Mouse (Mus musculus) liver, embryonic 12.5 days (tissue): ENCODE data around the gene Naa35. TPM values are rescaled to one million over a fixed set of nuclear protein-coding genes. Genes with fewer than 3 reads are reported as not detected.

Experiments used
- ATAC-seq: fragments of 200-750 bp; cut with Nextera tagmentation; 2 replicates; pipeline ENCODE4 v1.8.0; 2017; ENCODE audit warnings: moderate number of reproducible peaks, mild to moderate bottlenecking, moderate library complexity
- H3K27ac ChIP-seq: fragments of 300-500 bp; sonication (generic); 2 replicates; pipeline ENCODE4 v1.5.1; 2016; ENCODE audit warnings: mild to moderate bottlenecking
- H3K27me3 ChIP-seq: fragments of 300-500 bp; sonication (generic); replicated peaks from 2 replicates; pipeline ENCODE4 v1.6.1; 2016; ENCODE audit warnings: mild to moderate bottlenecking, moderate library complexity
- H3K36me3 ChIP-seq: fragments of 300-500 bp; sonication (generic); 2 replicates; pipeline ENCODE4 v1.6.1; 2016; ENCODE audit warnings: mild to moderate bottlenecking, moderate library complexity
- H3K4me1 ChIP-seq: fragments of 300-500 bp; sonication (generic); 2 replicates; pipeline ENCODE4 v1.6.1; 2016
- H3K4me2 ChIP-seq: fragments of 300-500 bp; sonication (generic); 2 replicates; pipeline ENCODE4 v1.6.1; 2016; ENCODE audit warnings: mild to moderate bottlenecking, moderate library complexity
- H3K4me3 ChIP-seq: fragments of 300-500 bp; sonication (generic); 2 replicates; pipeline ENCODE4 v1.5.1; 2016; ENCODE audit warnings: mild to moderate bottlenecking, moderate library complexity
- H3K9ac ChIP-seq: fragments of 300-500 bp; sonication (generic); 2 replicates; pipeline ENCODE4 v1.6.1; 2016; ENCODE audit warnings: mild to moderate bottlenecking, moderate library complexity
- H3K9me3 ChIP-seq: fragments of 300-500 bp; sonication (generic); replicated peaks from 2 replicates; pipeline ENCODE4 v1.6.1; 2016; ENCODE audit warnings: mild to moderate bottlenecking, moderate library complexity
- WGBS: fragments of 180-500 bp; shearing (Covaris S2); methylation state at CpG from one replicate; pipeline ENCODE4 v1.1.7; 2016; ENCODE audit not compliant: insufficient replicate concordance; 5-methylcytosine and 5-hydroxymethylcytosine counted together
- polyA plus RNA-seq: library from polyadenylated mRNA; unstranded; fragments of >200 nt; fragmentation: Nextera tagmentation; extraction: Ambion mirVana; gene quantifications from 2 replicates; pipeline ENCODE4 v1.2.1, GENCODE M21; 2016

Naa35 gene
- polyA plus RNA-seq, 1 experiment from 2014 or later, result 35.5 TPM

DNA sequence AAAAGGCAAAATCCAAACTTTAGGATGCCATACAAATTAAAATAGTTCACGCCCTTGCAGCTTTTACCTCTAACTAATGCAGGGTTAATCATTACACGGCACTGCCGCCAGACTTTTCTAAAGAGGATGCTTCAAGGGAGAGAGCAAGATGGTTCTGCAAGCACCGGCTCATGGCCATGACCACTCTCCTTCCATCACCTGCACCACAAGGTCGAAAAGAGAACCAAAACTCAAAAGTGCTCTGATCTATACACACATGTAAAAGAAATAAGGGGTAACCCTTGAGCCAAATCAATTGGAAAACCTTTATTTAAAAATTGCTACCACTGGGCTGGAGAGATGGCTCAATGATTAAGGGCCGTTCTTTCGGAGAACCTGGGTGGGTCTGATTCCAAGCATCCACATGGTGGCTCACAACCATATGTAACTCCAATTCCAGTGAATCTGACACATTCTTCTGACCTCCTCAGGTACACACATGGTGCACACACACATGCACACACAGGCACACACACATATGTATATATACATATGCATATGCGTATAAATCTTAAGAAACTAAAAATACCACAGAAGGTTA lies 29.4 kb upstream of the Naa35 start:
- H3K4me1 ChIP-seq, result peaks cover 46% of the 10 kb centered on the region
- ATAC-seq, result no peak
- H3K4me2 ChIP-seq, result peak overlapping the region; percentile 98
- no peaks in the 10 kb centered on the region for H3K36me3 ChIP-seq
- WGBS, result 77% methylated on average over 8 of the region's 8 CpGs
- no peaks in the 10 kb centered on the region for H3K9me3 ChIP-seq
- H3K27me3 ChIP-seq, result no peaks in the 10 kb centered on the region
- H3K4me3 ChIP-seq, result peak overlapping the region; percentile 77
- no peak overlapping the region for H3K9ac ChIP-seq
- H3K27ac ChIP-seq, result no peak overlapping the region

DNA sequence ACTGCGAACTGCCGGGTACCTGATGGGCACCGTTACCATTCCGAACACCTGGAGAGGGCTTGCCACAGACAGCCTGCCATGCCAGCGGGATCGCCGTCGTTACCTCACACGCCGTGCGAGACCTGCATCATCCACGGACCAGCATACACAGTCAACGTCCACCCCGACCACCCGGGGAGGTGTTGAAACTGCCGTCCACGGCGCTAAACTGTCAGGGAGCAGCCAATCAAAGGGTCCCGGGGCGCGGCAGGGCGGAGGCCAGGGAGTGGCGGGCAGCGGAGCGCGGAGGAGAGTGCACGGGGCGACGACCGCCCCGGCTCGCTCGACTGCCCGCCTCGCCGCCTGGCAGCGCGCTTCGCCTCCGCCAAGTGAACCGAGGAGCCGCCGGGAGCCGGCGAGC lies 28.4 kb upstream of the Naa35 start:
- Histone ChIP-seq H3K4me3 (peak overlapping the region; percentile 77), H3K36me3 (no peaks in the 10 kb centered on the region), H3K9me3 (no peaks in the 10 kb centered on the region), H3K27me3 (no peaks in the 10 kb centered on the region), H3K9ac (peak overlapping the region; percentile 85), H3K4me1 (peaks cover 36% of the 10 kb centered on the region), H3K4me2 (peak overlapping the region; percentile 98), H3K27ac (peak overlapping the region; percentile 91)
- peak; percentile 87 for ATAC-seq
- under 1% methylated on average over 45 of the region's 45 CpGs for WGBS

DNA sequence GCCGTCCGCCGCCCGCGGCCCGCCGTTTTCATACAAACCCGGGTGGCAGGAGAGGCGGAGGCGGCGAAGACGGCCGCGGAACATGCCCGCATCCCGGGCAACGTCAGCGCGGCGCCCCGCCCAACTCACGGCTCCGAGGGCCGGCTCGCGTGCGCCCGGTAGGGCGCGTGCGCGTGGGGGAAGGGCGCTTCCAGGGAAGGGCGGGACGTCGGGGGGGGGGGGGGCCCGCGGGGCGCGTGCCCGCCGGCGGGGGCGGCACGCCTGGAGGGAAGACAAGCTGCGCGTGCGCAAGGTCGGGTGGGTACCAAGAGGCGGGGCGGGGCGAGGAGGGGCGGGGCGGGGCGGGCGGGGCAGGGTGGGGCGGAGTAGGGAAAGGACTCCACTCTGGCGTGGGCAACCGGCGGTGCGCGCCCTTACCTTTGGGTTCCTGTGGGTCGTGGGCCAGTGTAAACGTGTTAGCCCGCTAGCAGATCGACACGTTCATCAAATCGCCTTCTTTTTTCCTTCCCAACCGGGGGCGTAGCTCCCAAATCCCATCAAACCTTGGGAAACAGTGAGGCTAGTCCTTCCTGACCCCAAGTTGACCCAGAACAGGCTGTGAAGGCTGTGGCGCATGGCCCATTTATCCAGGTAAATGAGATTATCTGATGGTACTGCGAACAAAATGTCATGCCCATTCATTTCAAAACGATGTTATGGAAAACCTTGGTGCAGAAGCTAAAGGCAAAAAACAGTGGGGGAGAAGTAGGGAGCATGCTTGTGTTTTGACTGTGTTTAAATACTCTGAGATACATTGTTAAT lies 27.7 kb upstream of the Naa35 start:
- H3K27me3 ChIP-seq, result peaks cover 6% of the 10 kb centered on the region
- ATAC-seq, result peak; percentile 88
- H3K9ac ChIP-seq, result peak overlapping the region; percentile 85
- no peaks in the 10 kb centered on the region for H3K36me3 ChIP-seq
- no peaks in the 10 kb centered on the region for H3K9me3 ChIP-seq
- peaks cover 34% of the 10 kb centered on the region for H3K4me1 ChIP-seq
- peak overlapping the region; percentile 77 for H3K4me3 ChIP-seq
- WGBS, result under 1% methylated on average over 46 of the region's 73 CpGs
- H3K27ac ChIP-seq, result peak overlapping the region; percentile 91
- H3K4me2 ChIP-seq, result peak overlapping the region; percentile 98

DNA sequence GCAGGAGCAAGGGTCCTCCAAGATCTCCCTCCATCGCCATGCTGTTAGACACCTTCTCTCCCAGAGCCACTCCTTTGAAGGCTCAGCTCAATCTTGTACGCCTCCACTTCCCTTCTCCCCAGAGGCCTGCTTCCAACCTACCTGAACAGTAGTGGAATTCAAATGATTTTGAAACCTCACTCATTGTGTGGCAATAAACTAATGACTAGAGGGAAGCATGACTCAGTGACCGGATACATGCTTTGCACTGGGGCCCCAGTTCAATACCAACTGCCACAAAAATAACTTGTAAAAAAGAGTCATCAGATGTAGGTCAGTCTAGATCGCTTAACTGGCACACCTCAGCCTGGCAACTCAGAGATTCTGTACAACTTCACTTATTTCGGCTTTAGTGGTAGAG lies 26.3 kb upstream of the Naa35 start:
- Histone ChIP-seq H3K4me1 (peaks cover 33% of the 10 kb centered on the region), H3K4me2 (no peak overlapping the region), H3K27ac (no peak overlapping the region), H3K9me3 (no peaks in the 10 kb centered on the region), H3K9ac (no peak overlapping the region), H3K27me3 (peaks cover 14% of the 10 kb centered on the region), H3K36me3 (no peaks in the 10 kb centered on the region), H3K4me3 (no peak overlapping the region)
- no peak for ATAC-seq
- 79% methylated on average over 5 of the region's 5 CpGs for WGBS

DNA sequence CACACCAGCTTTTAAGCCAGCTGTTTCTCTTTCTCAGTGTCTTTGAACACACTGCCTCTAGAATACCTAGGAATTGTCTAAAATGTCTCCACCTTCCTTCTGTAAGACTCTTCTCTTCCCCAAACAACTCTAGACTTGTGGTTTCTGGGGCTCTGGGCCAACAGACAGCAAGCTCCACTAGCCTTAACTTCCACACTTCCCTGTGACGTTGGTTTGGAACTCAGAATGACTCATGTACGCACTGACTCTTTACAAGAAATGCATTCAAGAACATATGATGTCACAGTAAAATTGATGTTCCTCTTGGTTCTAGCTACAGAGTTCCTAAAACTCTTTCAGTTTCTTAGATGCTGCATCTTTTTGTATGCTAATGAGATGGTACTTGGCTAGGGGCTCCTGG lies 22.6 kb upstream of the Naa35 start:
- 51% methylated on average over 2 of the region's 2 CpGs for WGBS
- no peak overlapping the region for H3K4me2 ChIP-seq
- H3K9ac ChIP-seq, result no peak overlapping the region
- no peaks in the 10 kb centered on the region for H3K9me3 ChIP-seq
- no peak overlapping the region for H3K4me3 ChIP-seq
- no peak for ATAC-seq
- peaks cover 43% of the 10 kb centered on the region for H3K27me3 ChIP-seq
- peaks cover 13% of the 10 kb centered on the region for H3K4me1 ChIP-seq
- no peak overlapping the region for H3K27ac ChIP-seq
- no peaks in the 10 kb centered on the region for H3K36me3 ChIP-seq

DNA sequence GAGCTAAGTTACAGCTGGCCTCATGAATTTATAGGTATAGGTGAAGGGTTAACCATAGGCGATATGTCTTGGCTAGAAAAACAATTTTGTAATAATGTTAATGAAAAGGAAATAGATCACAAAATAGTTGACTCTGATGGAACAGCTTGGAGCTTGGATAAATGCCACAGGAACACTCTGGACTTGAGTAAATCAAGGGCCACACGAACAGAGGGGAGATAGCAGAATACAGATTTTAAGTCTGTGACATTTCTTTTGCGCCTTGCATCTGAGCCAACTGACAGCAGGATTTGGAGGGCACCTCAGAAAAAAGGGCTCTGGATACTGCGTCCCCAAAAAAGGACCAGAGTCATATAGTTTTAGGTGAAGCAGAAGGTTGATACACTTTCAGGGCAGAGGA lies 20.6 kb upstream of the Naa35 start:
- Histone ChIP-seq H3K4me3 (no peak overlapping the region), H3K9me3 (no peaks in the 10 kb centered on the region), H3K9ac (no peak overlapping the region), H3K4me2 (no peak overlapping the region), H3K4me1 (peaks cover 7% of the 10 kb centered on the region; the same call in 1 of the 2 replicates), H3K27me3 (peaks cover 51% of the 10 kb centered on the region), H3K36me3 (no peaks in the 10 kb centered on the region), H3K27ac (no peak overlapping the region)
- no peak for ATAC-seq
- 74% methylated on average over 4 of the region's 4 CpGs for WGBS

DNA sequence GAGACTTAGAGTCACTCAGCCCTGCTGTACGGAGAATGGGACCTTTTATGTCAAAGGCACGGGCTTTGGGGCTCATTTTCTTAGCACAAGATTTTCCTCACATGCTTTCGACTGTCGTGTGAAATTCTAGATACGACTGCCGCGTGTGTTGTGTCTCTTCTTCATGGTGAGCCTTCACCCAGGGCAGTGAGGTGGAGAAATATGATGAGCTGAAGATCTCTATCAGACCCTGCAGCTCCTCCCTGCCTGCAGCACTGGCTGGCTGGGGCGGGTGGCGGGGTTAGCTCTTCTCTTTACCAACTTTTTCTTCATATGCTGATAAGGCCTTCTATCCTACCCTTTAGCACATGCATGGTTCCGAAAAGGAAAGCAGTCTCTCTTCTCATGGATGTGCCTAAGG lies 20.1 kb upstream of the Naa35 start:
- Histone ChIP-seq H3K27ac (no peak overlapping the region), H3K4me2 (no peak overlapping the region), H3K36me3 (no peaks in the 10 kb centered on the region), H3K4me1 (peaks cover 7% of the 10 kb centered on the region; the same call in 1 of the 2 replicates), H3K9ac (no peak overlapping the region), H3K4me3 (no peak overlapping the region), H3K9me3 (no peaks in the 10 kb centered on the region), H3K27me3 (peaks cover 51% of the 10 kb centered on the region)
- no peak for ATAC-seq
- WGBS, result 62% methylated on average over 10 of the region's 10 CpGs

DNA sequence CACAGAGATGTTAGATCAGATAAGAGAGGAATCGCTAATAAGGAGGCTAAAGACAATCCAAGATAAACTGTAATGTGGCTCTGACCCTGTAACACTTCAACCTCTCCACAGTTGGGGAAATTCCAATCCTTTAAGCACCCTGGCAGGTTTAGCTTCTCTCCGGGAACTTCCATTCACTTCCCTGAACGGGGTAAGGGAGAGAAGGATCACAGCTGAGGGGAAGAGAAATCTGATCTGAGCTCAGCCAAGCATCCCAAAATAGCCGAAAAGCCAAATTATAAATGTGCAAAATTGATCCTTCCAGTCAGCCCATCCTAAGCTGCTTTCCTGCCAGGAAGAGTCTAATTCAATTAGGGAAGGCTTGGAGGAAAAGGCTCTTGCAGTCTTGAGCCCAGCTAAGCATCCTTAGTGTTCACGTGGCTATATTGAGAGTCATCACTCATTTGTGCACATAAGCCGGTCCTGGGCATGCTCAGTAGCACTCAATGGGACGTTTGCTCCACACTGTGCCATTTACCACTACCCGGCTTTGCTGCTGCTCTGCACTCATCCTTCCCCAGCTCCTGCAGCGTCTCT lies 19.0 kb upstream of the Naa35 start:
- no peak overlapping the region for H3K4me3 ChIP-seq
- H3K27ac ChIP-seq, result no peak overlapping the region
- WGBS, result 58% methylated on average over 9 of the region's 9 CpGs
- H3K27me3 ChIP-seq, result peaks cover 51% of the 10 kb centered on the region
- peaks cover 7% of the 10 kb centered on the region; the same call in 1 of the 2 replicates for H3K4me1 ChIP-seq
- no peak overlapping the region for H3K9ac ChIP-seq
- no peaks in the 10 kb centered on the region for H3K36me3 ChIP-seq
- no peaks in the 10 kb centered on the region for H3K9me3 ChIP-seq
- no peak overlapping the region for H3K4me2 ChIP-seq
- ATAC-seq, result no peak

DNA sequence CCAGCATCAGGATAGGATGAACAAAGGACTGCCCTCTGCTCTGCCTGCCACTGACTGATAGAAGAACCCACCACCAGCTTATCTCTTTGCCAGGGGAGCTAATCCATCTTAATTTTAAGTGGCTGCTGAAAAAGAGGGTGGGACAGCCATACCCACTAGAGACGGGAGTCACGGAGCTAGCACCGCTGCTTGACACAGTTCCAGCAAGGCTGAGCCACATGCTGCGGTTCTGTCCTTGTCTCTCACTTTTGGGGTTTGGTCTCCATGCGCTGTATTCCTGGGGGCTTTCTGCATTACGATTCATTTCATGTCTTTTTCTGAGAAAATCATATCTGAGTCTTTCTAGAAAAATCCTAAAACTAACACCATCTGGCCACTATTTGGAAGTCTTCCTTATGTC lies 14.0 kb upstream of the Naa35 start:
- no peak for ATAC-seq
- H3K36me3 ChIP-seq, result no peaks in the 10 kb centered on the region
- 73% methylated on average over 6 of the region's 6 CpGs for WGBS
- no peaks in the 10 kb centered on the region for H3K4me1 ChIP-seq
- H3K27ac ChIP-seq, result no peak overlapping the region
- peaks cover 25% of the 10 kb centered on the region for H3K27me3 ChIP-seq
- no peak overlapping the region for H3K9ac ChIP-seq
- no peaks in the 10 kb centered on the region for H3K9me3 ChIP-seq
- H3K4me2 ChIP-seq, result no peak overlapping the region
- no peak overlapping the region for H3K4me3 ChIP-seq

DNA sequence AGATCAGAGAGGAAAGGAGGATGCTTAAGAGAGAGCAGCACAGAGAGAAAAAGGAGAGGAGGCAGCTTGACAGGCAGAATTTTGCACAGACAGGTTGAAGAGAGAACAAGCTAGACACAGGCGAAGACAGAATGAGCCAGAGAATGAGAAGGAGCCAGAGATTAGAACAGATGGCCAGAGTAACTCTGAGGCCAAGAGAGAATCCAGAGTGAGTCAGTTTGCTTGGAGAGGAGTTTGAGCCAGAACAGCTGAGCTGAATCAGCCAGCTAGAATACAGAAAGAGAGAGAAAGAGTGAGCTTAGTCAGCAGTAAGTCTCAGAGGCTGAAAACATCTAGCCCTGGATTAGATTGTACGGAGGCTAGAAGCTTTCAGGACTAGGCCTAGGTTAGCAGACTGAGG lies 12.5 kb upstream of the Naa35 start:
- peaks cover 12% of the 10 kb centered on the region; the same call in 1 of the 2 replicates for H3K27me3 ChIP-seq
- H3K27ac ChIP-seq, result no peak overlapping the region
- no peak overlapping the region for H3K4me2 ChIP-seq
- no peaks in the 10 kb centered on the region for H3K9me3 ChIP-seq
- WGBS, result 81% methylated on average over 2 of the region's 2 CpGs
- no peak overlapping the region for H3K9ac ChIP-seq
- no peaks in the 10 kb centered on the region for H3K36me3 ChIP-seq
- no peak for ATAC-seq
- no peaks in the 10 kb centered on the region for H3K4me1 ChIP-seq
- no peak overlapping the region for H3K4me3 ChIP-seq

DNA sequence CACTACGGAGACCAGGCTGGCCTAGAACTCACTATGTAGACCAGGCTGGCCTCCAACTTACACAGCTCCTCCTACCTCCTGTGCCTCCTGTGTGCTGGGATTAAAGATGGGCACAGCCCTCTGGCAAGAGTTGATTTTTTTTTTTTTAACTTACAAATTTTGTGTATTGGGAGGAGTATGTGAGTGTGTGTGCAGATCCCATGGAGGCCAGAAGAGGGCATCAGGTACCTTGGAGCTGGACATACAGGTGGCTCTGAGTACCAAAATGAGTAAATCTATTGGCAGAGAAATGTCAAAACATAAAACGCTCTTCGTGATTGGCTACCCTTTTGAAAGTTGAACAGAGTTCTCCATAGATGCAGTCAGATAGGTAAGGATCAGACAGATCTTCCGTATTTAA lies 4.1 kb upstream of the Naa35 start:
- Histone ChIP-seq H3K4me2 (no peak overlapping the region), H3K4me3 (no peak overlapping the region), H3K27ac (no peak overlapping the region), H3K9ac (no peak overlapping the region), H3K36me3 (no peaks in the 10 kb centered on the region), H3K4me1 (peaks cover 13% of the 10 kb centered on the region), H3K9me3 (no peaks in the 10 kb centered on the region), H3K27me3 (no peaks in the 10 kb centered on the region)
- no peak for ATAC-seq
- WGBS, result 86% methylated on average over 4 of the region's 4 CpGs

DNA sequence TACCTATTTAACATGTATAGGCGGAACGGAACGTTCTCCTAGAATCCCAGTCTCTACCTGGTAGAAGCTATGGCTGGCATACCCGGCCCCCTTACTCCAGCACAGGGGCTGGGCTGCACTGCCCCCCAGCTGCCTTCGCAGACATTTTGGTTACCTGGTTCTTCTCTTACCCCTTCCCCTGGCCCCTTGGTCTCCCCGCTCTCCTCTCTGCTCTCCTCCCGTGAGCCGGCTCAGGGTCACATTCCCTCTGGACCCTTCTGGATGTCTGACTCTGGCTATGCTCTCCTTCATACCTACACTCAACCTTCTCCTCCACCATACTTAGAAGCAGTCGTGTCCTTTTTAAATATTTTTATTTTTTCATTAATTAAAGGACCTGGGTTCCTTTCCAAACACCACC lies 578 bp upstream of the Naa35 start:
- Histone ChIP-seq H3K36me3 (peaks cover 16% of the 10 kb centered on the region), H3K9ac (peak overlapping the region; percentile 79), H3K4me1 (peaks cover 39% of the 10 kb centered on the region), H3K9me3 (no peaks in the 10 kb centered on the region), H3K27ac (peak overlapping the region; percentile 78), H3K27me3 (no peaks in the 10 kb centered on the region), H3K4me3 (peak overlapping the region; percentile 90), H3K4me2 (peak overlapping the region; percentile 96)
- ATAC-seq, result peak; percentile 29
- WGBS, result 7% methylated on average over 9 of the region's 9 CpGs
